Mouse (Mus musculus): ENCODE results near the gene Ikzf4.

The Ikzf4 gene

DNA sequence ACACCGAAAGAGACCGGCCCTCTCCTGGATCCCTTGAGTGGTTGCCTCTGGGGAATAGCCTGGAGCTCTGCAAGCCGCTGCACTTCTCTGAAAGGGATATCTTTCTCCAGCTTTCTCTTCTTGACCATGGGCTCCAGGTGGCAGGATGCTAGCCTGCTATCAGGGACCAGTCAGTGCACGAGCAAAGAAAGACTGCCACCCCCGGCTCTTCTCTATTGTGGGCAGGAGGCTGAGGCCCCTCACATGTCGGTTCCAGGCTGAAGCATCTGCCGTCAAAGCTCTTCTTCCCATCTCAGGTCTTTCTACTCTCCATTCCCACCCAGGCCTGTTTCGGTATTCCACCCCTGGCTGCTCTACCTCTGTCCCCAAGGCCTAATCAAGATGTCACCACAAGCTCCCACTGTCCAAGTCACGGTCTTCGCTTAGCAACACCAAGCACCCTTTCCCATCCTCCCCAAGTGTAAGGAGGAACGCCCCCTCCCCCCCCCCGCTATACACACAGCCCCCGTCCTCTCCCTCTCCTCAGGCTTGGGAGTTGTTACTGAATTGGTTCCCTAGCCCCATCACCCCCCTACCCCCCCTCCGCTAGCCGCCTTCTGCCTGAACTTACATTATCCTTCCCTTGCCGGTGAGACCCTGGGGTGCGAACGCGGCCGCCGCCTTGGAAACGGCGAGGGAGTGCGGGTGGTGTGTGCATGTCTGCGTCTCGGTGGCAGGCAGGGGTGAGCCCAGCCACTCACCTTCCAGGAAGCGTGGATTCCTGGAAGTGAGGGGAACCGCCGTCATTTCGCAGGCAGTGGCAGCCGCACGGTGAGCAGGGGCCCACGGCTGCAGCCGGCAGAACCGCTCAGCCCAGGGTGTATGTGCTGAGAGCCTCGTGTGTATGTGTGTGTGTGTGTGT lies at the start of gene Ikzf4:
Gene Ikzf4, minus strand, starts transcription at position 881 of the 901 bp plus-strand sequence.
- DNase-seq (ENCODE audit: low read depth, low spot score) = peak; percentile 60

DNA sequence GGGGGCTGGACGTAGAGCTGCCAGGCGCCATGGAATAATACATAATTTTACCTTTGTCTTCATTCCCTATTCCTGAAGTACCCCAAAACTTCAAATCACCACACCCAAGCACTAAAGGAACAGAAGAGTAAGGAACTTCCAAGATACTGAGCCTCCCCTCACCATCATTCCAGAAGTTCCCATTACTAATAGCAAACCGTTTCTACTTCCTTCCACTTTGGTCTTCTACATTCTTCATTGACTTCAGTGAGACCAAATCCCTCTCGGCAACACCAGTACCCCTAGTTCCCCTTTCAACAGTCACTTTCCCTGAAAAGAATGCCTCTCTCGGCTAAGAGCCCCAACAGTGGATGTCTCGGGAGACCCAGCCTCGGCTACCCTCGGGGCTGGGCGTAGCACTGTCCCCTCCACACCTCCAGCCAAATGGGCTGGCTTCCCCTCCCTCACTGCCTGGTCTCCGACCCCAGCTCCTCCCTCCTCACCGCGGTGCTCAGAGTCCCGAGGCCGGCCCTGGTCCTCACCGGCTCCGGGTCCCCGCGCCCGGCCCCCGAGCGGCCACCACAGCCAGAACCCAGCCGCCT lies 49.7 kb upstream of the Ikzf4 start:
- no peak for DNase-seq (ENCODE audit: low read depth, low spot score)

DNA sequence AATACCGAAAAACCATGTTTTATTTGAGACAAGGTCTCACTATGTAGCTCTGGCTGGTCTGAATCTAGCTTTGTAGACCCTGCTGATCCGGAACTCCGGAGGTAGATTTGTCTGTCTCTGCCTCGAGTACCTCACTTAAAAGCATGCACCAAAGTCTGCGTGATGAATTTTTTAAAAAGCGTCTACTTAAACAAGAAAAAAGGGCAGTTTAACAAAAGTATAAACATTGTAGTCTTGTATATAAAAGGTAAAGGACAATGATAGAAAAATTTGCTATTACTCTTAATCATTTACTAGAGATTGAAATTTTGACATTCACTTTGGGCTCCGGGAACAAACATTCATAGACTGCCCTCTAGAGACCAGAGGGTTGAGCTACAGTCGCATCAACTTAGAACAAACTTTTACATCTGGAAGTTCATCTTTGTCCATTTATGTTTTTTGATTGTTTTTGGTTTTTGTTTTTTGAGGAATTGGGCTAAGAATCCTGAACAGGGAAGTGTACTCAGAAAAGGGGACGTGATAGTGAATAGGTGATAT lies 28.7 kb upstream of the Ikzf4 start:
- peak; percentile 35 for DNase-seq (ENCODE audit: low read depth, low spot score)

DNA sequence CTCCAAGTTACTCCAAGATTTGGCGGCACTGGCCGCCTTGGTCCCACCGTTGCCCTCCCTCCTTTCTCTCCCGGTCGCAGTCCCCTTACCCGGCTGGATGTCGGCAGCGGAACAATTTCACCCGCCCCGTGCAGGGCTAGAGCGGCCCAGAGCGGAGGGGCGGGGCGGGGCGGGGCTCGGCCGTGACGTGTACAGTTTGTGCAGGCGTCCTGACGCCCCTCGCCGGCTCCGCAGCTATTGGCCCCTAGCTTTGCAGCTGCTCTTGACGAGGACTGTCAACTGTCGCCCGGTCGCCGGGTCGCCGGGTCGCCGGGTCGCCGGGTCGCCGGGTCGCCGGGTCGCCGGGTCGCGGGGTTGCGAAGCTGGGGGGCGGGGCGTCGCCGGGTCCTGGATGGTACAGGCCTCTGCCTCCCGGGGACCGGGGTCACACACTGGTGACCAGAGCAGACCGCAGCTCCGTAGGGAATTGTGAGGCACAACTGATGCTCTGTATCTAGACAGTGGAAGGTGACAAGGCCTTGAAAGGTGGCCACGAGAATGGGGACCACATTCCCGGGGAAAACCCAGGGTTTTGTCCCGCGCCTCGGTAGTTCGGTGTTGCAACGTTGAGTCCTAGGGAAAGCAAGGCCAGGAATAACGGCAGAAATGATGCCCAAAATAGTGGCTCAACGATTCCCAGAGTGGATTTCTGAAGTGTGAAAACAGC lies 28.1 kb upstream of the Ikzf4 start, which contains the start of gene Suox:
Gene Suox, minus strand, starts transcription at position 311 of the 706 bp plus-strand sequence.
- DNase-seq (ENCODE audit: low read depth, low spot score) = peak; percentile 83

DNA sequence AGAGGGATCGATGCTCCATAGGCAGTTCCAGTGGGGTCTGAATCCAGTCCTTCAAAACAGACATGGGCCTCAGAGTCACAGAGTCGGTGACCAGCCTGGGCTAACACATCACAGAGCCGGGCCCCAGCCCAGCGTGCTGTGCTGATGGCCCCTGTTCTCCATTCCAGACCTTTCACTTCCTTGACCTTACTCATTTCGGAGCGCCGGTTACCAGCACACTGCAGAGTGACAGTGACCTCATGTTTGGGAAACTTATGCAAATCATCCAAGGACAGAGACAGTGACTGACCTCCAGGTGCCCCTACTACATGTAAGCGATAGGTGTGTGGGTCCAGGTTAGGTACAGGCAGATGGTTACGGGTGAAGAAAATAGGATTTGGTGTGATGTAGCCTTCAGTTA lies 25.4 kb upstream of the Ikzf4 start:
- DNase-seq (ENCODE audit: low read depth, low spot score) = no peak

DNA sequence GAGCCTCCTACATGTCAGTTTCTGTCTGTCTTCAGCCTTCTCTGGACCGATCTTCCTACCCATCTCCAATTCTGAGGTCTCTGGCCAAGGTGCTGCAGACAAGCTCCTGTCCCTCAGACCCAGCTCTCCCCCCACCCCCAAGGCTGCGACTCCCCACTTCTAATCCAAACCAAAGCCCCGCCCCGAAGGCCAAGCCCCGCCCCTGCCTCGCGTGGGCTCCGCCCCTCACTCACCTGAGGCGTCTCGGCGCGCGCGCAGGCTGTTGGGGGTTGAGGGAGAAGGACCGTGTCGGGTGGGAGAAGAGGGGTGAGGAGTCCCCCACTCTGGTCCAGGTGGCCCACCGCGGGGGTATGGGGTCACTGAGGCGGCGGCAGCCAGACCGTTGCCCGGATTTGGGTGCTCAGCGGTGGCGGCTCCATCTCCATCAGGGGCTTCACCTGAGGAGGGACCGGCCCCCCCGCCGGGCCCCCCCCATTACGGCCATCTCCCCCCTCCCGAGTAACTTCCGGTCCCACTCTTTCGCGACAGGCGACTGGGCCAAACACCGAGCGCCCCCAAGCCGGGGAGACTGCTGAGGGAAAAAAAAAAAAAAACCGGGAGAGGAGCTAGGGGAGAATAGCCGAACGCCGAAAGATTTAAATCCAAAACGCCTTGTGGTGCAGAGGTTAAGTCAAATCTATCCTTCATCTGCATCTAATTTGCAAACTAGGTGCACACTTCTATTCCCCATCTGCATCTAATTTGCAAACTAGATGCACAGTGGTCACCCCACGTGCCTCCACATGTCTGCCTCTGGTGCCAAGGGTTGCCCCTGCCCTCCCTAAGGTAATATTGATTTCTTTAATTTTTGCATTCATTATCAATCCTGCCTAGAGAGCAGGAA lies 23.2 kb upstream of the Ikzf4 start:
- DNase-seq (ENCODE audit: low read depth, low spot score) = peak; percentile 39

DNA sequence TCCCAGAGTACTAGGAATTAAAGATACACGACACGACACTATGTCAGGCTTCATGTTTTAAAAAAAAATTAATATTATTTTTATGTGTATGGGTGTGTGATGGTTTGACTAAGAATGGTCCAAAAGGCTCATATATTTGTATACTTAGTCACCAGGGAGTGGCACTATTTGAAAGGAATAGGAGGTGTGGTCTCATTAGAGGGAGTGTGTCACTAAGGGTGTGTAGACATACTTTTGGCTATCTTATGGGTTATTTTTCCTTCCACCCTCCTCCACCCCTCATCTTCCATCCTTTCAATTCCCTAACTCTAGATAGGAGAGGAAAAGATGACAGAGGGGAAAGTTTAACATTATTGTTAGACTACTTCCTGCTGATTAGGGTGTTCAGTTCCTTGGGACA lies 20.0 kb upstream of the Ikzf4 start:
- no peak for DNase-seq (ENCODE audit: low read depth, low spot score)

DNA sequence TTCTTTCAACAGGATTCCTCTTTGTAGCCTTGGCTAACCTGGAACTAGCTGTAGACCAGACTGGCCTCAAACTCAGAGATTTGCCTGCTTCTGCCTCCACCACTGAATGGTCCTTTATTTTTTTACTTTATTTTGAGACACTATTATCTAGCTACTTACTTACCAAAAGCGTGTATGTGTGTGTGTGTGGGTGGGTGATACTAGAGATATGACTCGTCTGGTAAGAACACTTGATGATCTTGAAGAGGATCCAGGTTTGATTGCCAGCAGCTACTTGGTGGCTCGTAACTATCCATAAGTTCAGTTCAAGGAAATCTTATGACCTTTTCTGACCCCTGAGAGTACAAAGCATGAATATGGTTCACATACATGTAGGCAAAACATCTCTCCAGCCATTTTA lies 19.5 kb upstream of the Ikzf4 start:
- no peak for DNase-seq (ENCODE audit: low read depth, low spot score)

DNA sequence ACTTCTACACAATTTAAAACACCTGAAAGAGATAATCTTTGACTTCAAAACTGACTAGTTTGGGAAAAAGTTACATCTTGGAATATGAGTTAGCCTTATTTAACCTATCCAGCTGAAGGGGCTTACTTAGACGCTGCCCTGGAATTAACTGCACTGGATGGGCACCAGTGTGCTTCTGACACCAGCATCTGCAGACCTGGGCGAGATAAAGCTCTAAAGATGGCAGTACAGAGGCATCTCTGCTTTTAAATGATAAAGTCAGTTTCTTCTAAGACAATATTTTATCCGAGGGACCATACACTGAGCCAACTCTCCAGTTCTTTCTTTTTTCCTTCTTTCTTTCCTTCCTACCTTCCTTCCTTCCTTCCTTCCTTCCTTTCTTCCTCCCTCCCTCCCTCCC lies 19.0 kb upstream of the Ikzf4 start:
- DNase-seq (ENCODE audit: low read depth, low spot score) = no peak

DNA sequence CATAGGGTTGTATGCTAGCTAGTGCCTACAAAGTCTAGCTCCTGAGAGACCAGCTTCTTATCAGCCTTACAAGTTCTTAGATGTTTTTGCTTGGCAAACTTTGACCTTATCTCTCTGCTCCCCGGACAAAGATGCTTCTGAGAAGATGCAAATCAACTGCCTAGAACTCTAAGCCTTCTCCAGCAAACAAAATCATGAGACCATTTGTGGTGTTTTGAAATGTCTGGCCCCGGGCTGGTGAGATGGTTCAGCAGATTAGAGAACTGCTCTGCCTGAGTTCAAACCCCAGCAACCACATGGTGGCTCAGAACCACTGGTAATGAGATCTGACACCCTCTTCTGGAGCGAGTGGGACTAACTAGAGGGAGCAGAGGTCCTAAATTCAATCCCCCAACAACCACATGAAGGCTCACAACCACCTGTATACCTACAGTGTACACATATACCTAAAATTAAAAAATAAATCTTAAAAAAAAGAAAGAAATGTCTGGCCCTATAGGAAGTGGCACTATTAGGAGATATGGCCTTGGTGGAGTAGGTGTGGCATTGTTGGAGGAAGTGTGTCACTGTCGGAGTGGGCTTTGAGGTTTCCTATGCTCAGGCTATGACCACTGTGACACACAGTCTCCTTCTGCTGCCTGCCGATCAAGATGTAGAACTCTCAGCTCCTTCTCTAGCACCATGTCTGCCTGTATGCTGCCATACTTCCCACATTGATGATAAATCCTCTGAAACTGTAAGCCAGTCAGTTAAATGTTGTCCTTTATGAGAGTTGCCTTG lies 17.8 kb upstream of the Ikzf4 start:
- DNase-seq (ENCODE audit: low read depth, low spot score) = no peak

DNA sequence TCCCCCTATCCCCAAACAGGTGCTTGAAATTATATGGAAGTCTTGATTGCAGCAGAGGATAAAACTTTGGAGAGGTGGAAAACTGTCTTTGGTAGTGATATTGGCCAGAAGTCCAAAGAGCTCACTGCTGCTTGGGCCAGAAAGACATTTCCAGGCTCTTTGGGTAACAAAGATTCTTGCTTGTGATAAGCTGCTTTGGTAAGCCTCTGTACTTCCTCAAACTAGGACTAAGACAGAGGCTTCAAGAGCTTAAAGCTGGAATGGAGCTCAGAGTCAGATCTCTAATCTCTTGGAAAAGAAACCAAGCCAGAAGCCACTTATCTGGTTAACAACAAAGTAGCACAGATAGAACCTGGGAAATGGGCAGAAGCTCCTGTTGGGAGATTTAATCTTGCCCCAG lies 16.7 kb upstream of the Ikzf4 start:
- DNase-seq (ENCODE audit: low read depth, low spot score) = no peak

DNA sequence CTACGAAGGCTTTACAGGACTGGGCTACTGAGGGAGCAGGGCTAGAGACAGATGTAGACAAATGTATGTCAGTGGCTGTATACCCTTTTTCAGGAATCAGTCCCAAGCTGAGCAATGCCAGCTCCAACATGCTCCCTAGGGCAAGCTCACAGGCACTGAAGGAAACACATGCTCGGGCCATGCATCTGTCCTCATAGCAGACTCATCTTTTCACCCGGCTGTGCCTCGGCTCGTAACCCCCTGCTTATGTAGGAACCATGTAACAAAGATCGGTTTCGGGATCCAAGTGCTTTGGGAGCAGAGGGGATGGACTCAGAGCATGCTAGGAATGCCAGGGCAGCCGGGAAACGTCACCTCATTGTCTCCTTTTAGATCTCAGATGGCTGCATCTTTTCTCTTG lies 13.7 kb upstream of the Ikzf4 start:
- no peak for DNase-seq (ENCODE audit: low read depth, low spot score)

DNA sequence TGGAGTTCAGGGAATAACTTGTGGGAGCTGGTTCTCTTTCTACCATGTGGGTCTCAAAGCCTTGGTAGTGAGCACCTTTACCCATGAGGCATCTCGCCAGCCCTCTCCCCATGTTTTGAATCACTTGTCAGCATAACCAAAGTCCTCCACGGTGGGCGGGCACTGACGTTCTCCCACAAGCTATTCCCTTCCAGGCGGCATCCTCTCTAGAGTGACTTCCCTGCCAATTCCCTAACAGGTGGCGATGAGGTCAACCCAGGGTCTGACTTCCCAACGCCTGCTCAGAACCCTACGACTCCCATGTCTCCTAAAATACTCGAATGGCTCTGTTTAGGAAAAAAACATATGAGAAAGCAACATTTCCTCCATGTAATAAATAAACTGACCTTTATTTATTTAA lies 12.1 kb upstream of the Ikzf4 start:
- no peak for DNase-seq (ENCODE audit: low read depth, low spot score)

DNA sequence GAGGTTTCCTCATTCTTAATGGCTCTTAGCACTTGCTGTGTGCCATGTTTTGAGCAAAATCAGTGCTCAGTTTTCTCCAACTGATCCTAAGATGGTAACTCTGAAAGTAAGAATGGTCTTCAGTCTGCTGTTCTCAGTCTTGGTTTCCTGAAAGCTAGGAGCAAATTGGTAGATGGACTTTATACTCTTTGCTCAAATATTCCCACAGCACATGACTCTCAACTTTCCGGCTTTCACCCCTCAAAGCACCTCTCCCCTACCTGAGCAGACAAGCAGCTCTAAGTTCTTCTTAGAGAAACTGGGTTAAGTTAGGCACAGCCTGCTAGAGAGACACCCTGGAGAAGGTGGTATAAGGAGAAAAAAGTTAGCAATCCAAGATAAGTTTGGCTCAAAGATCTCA lies 10.9 kb upstream of the Ikzf4 start:
- no peak for DNase-seq (ENCODE audit: low read depth, low spot score)

DNA sequence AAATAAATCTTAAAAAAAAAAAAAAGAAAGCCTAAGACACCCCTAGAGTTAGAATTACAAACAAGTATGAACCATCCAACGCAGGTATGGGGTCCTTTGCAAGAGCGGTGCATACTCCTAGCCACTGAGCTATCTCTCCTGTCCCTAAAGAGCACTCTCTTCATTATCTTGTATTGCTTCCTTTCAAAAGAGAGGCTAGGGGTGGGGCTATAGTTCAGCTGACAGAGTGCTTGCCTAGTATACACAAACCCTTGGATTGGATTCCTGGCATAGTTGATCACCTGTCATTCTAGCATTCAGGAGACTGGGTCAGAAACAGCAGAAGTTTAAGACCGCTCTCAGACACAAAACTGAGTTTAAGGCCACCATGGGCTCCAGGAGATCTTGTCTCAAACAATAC lies 9.5 kb upstream of the Ikzf4 start:
- no peak for DNase-seq (ENCODE audit: low read depth, low spot score)

DNA sequence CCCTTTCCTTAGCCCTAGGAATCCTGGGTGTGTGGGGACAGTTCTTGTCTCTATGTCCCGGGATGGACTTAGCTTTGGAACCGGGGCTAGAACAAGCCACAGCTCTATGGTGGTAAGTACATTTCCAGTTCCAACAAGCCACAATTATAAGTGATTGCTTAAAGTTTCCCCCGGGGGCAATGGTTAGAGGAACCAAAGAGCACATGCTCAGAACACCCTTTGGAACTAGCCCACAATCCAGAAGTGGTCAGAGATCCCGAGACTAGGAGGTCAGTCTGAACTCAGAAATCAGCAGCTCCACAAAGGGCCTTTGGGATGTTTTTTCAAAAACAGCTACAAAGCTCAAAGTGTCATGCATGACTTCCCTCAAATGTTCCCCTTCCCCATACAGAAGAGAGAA lies 8.1 kb upstream of the Ikzf4 start:
- DNase-seq (ENCODE audit: low read depth, low spot score) = no peak

DNA sequence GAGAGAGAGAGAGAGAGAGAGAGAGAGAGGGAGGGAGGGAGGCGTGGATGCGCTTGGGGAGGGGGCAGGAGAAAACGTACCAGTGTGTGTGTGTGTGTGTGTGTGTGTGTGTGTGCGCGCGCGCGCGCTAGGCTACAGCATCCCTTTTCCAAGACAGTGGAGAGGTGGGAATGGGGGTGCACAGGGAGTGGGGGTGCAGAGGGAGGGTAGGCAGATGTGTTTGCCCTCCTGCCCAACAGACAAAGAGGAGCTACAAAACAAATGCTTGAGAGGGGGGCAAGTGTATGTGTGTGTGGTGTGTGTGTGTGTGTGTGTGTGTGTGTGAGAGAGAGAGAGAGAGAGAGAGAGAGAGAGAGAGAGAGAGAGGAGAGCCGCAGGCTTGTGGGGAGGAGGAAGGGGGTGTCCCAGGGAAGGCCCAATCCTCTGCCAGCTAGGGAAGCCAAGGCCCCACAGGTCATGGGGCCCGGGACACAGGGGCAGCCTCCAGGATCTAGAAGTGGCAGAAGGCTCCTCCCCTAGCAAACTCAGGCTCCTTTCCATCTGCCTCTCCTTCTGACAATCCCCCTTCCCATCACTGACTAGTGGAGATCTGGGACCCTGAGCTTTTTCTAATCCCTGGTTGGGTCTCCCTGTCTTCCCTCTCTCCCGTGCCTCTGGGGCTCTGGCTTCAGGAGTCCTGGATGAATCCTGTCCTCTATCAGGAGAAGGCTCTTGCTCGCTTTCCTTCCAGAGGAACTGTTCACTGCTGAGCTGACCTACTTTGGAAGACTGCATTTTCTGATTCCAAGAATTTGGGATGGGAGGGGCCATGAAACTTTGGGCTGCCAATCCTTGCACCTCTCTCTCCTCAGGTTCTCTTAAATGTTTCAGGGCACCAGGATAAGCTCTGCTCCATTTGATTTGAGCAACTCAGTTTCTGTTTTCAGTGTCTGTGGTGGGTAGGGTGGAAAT lies 623 bp upstream of the Ikzf4 start:
- peak; percentile 60 for DNase-seq (ENCODE audit: low read depth, low spot score)

DNA sequence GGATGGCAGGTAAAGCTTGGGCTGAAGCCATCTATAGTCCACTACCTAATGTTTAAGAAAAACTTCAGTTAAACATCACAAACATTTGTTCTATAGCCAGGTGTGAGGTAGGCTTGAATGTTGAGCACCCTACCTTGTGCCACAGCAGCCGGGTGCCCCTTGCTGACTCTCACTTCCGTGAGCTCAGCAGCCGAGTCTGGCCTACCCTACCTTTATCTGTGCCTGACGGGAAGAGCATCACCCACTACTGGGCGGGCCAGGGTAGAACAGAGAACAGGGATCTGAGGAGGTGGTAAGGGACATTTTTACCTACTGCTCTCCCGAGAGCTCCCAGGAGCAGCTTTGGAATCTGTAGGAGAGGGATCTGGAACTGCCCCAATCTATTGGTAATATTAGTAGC lies 3.0 kb downstream of the Ikzf4 start:
- no peak for DNase-seq (ENCODE audit: low read depth, low spot score)

DNA sequence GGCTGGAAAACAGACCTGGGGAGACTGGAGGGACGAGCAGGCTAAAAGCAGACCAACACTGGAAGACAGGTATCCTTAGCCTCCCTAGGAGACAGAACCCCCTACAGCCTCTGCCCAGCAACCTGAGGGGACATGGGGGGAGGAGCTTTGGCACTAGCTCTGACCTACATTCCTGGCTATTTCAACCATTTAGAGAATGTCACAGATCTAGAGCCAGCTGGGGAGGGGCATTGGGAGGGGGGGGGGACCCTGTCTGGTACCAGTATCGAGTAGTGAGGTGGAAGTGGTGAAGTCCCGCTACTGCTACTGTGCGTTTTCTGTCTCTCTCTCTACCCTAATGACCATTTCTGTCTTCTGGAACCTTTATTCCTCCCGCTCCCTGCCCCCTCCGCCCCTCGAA lies 3.9 kb downstream of the Ikzf4 start:
- no peak for DNase-seq (ENCODE audit: low read depth, low spot score)
